Mouse (Mus musculus) adrenal gland, adult 8-10 months (tissue): ENCODE data around the gene Olfr49. TPM values are rescaled to one million over a fixed set of nuclear protein-coding genes. Genes with fewer than 3 reads are reported as not detected.
A peak's percentile ranks its signal among the peaks of the same experiment; 100 is the strongest.

Experiments
- DNase-seq: peaks from one replicate; pipeline ENCODE4 v3.0.0; 2022
- total RNA-seq, 4 experiments: library from RNA; stranded (reverse); gene quantifications; 2 replicates each; pipeline ENCODE4 v1.2.4; 2022

Olfr49 gene
- under 1 TPM in 1 of 4 experiments, not detected in 3; 0.05 TPM for total RNA-seq

DNA sequence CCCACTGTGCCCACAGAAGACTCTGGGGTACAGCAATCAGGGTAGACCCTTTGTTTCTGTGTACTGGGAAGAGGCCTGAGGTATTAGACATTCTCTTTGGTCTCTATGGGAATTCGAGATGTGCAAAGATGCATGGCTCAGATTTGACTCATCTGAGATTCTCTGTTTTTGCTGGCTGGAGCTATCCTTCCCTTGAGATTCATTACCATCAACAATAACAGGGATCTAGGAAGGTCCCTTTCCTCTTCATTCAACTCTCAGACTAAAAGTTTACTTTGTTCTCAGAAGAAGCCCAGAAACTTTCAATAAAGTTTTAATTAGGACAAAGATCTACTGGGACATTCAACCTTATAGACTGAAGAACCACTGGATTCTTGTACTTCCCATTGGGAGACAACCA lies at the start of gene Olfr49:
Gene Olfr49, minus strand, starts transcription at position 101 of the 400 bp plus-strand sequence.
- DNase-seq: no peak

DNA sequence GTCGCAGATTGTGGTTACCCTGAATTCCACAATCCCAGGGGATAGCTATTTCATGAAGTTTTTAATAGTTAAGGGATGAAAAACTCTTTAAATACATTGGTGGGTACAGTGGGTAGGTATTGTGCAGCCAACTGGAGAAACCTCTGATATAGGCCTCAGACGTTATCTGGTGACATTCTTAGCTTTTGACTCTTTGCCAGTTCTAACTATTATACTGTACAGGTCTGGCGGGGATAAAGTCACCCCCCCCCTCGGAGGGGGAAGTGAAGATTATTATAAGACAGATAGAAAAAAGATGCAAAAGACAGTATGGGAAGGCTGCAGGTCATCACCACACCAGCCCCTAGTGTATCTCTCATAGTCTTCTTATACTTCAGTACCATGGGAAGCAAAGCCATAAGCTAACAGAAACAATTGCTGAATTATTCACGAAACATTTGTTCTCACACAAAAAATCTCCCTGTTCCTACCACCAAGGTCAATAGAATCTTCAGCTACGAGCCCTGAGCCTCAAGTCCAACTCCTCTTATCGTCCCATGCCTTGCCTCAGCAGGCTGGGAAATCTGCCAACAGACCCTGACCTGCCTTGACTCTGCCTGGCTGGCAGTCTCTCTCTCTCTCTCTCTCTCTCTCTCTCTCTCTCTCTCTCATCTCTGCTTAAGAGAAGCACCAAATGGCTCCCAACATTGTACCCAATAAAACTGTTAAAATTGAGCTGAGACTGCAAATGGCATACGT lies 48.9 kb upstream of the Olfr49 start:
- DNase-seq: peak; percentile 81

DNA sequence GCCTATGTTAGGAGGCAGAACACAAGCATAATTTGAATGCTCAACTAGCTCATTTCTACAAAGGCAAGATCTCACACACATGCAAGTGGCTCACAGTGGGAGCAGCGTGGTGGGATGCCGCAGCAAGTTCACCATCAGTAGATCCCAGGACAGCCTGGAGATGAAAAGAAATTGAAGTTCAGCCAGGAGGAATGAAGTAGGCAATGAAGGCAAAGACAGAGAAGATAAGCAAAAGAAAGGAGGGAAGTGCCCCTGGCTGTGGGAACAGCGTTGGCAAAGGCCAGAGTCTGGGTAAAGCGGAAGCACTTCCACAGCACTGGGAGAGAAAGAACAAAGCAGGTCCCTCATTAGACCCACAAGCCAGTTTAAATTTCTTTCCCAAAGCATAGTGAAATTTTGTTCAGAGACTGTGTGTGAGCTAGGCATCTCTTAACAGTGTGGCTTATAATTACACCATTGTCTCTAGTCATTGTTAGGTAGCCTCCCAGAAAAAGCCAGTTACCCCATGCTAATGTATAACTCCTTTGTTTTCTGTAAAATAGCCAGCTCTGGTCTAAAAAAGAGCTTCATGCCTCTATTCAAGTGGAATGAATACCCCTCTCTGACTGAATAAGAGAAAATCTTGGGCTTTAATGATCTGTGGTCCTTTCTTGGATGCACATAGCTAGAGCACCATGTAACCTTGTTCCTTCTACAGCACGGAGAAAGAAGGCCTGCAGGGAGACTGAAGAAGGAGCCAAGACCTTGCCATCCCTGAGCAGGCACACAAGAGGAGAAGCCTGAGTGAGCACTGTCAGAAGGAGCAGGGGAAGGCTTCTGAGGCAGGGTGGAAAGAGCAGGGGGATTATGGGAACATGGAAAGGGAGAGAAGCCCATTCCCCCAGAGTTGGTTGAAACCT lies 47.7 kb upstream of the Olfr49 start:
- DNase-seq: no peak

DNA sequence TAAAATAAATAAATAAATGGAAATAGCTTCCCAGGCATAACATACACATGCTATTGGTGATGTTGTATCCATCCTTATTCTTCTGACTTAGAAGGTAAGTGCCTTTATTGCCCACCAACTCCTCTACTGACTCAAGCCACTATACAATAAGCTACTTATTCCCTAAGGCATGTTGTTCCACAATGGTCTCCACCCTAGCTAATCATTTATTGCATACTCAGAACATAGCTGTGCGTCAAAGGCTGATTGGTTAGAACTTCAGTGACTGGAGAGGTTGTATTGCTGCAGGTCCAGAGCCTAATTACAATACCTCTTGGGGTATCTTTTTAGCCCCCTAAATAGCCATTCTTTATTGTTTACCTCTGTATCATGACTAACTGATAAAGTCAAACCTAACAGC lies 46.4 kb upstream of the Olfr49 start:
- no peak for DNase-seq

DNA sequence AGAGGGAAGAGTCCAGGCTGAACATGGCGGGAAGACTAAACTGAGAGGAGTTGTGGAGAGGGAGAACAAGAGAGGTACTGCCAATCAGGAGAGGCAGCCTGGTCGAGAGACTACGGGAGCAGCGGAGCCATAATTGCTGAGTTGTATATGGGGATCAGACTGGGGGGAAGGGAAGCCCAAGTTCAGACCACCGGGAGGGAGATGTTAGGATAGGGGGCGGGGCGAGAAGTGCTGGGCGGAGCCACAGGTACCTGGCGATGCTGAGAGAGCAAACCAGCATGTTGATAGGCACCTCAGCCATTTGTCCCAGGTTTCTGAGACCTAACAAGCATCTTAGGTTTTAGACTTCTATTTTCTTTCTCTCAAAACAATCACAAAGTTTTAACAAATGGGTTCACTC lies 44.5 kb upstream of the Olfr49 start:
- DNase-seq: no peak

DNA sequence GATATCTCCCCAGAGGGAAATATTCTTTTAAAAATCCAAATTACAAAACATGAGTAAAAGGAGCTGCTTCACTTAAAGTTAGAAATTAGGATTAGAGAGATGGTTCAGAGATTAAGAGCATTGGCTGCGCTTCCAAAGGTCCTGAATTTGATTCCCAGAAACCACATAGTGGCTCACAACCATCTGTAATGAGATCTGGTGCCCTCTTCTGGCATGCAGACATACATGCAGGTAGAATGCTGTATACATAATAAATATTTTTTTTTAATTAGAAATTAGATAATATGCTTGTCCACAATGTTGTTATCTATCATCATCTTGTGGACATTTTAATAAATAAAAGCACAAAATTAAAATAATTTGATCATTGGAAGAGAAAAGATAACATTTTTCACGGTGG lies 43.8 kb upstream of the Olfr49 start:
- DNase-seq: no peak

DNA sequence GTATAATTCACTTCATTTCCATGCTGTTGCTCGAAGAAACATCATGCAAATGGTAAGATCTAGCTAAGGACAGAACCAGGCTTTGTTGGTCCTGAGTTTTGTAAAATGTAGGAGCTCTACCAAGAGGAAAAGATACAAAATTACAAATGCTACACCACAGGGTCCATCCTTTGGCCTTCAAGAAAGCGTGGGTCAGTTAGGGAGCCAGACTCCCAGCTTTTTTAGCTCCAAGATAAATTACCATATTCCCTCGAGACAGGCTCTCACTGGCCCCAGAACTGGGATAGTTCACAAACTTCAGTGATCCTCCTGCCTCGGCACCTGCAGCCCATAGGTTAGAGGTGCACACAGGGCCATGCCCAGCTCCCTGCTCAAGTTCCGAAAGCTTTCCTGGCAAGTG lies 39.7 kb upstream of the Olfr49 start:
- no peak for DNase-seq

DNA sequence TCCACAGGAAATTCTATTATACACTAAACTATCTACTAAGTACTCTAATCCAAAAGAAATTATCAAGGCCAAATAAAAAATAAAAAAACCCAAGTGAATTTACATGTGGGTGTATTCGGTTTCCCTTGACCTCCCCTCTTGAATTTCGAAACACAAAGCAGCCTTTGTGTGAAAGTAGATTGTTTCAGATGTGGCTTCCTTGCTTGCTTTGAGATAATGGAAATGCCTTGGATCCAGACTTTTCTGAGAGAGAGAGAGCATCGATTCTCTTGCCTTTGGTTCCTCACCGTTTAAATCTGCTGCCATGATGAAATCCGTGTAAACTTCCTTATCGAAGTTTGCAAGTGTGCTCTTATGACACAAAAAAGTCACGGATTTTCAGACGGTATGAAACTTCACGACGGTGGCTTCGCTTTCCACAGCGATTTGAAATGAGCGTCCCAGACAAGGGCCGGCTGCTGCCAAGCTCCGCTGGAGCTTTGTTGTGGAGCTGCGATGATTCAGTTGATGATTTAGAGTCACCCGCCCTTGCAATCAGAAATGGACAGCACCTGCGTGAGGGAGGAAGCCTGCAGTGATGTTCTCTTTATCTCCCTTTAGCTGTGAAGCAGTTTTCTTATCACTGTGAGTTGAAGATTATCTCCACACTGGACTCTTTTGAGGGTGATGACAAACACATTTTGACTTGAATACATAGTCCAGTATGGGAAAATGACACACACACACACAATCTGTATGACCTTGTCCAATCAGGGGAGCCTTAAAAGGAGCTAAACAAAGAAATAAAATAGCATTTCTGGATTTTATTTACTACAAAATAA lies 37.0 kb upstream of the Olfr49 start:
- peak; percentile 24 for DNase-seq

DNA sequence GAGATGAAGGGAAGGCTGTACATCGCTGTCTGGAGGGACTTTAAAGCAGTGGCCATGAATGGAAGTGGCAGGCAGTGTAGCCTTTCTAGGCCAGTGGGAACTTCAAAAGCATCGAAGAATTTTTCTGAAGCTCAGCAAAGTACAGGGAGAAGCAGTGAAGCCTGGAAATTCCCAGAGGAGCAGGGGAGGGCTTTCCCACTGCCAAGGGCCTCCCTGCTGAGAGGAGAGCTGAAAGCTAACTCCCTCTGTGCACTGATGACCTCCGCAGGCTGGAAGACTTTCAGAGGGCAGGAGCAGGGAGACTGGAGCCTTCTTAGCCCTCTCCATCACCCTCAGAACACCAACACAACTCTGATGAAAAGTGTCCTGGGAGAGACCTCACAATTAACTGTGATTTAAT lies 27.0 kb upstream of the Olfr49 start:
- no peak for DNase-seq

DNA sequence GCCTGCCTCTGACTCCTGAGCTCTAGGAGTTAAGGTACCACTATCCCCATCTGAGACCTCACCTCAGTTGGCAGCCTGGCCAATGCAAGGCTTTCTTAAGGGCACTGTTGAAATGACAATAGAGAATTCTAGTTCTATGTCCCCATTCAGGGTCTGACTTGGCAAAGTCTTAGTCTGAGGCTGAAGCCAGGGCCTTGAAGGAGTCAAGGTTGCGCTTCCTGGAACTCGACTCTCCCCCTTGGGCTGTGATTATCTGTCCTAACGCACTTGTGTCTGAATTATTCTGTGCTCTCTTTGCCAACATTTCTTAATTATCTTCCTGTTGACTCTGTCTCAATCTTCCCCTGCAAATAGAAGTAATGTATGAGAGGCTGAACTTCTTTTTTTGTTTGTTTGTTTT lies 15.9 kb upstream of the Olfr49 start:
- DNase-seq: peak; percentile 71

DNA sequence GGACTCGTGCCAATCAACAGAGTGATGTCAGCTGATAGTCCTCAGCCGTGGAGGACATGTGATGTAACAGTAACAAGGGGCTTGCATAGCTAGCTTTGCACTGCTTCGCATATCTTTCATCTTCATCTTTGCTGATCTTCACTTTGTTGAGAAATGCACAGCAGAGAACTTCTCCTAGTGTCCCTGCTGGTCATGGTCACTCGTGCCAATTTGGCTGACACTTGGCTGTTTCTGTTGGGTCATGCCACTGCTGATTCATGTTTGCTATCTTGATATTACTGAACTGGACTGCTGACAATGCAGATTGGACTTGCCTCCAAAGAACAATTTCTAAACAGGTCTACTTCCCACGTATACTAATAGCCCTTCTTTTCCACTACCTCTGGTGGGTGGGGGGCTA lies 15.4 kb upstream of the Olfr49 start:
- peak; percentile 81 for DNase-seq

DNA sequence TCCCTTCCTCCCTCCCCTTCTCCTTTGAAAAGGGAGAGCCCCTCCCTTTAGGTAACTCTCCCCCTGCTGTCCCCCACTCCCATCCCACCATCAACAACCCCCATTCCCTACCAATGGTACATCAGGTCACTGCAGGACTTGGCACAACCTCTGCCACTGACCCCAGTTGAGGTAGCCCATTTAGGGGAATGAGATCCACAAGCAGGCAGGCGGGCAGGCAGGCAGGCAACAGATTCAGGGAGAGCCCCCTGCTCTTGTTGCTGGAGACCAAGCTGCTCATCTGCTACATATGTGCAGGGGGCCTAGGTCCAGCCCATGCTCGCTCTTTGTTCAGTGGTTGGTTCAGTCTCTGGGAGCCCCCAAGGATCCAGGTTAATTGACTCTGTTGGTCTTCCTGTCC lies 8.3 kb downstream of the Olfr49 start:
- DNase-seq: no peak

DNA sequence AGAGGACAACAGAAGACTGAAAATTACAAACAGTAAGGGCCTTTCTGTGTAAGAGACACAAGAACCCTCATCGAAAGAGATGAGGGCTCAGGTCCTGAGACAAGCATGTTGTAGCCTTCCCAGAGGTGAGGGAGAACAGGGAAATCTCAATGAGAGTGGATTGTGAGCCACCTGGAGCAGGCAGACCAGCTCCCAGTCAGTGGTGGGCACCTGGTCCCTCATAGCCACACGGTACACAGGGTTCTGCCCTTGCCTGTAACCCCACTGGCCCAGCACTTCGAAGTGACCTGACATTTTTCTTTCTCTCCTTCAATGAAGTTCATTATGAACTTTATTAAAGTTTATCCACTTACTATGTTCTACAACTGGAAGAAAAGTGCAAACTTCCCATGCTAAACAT lies 12.0 kb downstream of the Olfr49 start:
- no peak for DNase-seq

DNA sequence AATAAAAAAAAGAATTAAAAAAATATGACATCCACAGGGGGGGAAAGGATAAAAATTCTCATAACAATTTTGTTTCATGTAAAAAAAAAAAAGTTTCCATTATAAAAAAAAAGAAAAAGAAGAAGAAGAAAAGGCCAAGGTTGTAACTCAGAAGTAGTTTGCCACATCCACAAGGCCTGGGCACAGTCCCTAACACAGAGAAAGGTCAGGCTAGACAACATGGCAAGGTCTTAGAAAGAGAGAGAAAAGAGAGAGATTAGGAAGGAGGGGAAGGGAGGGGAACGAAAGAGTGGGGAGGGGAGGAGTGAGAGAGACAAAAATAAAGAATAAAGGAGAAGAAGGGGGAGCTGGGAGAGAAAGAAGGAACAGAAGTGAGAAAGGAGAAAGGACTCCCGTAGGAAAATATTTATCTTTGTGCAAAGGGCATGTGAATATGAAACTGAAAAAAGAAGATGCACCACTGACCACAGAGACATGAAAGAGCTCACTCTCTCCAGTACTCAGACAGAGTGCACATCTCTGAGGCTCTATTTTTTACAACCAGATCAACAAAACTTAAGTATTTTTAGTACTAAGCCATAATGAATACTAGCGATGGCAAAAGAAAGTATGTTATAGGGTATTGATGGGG lies 12.6 kb downstream of the Olfr49 start:
- no peak for DNase-seq

DNA sequence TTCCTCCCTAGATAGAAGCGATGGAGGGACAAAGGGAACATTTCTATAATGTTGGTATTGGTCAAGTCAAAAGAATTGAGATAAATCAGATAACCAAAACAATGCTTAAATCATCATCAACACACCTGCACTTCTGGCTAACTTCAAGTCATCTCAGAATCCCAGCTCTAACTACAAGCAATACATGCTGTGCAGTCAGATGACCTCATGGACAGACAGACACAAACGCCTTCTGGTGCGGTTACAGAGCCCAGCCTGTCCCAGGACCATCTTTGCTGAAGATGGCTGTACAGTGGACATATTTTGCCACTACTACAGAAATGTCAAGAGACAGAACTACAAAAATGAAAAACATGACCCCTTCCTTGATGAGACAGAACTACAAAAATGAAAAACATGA lies 14.3 kb downstream of the Olfr49 start:
- DNase-seq: no peak

DNA sequence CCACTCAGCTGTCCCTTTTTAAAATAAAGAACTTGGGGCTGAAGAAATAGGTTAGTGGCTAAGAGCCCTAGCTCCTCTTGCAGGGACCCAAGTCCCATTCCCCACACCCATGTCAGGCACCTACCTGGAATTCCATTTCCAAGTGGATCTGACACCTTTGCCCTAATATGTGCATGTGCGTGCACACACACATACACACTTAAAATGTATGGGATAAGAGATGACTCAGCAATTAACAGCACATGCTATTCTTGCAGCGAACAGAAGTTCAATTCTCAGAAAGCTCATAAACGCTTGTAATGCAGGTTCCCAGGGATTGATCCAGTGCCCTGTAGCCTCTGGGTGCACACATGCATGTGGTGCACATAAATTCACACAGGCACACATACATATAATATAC lies 15.2 kb downstream of the Olfr49 start:
- DNase-seq: no peak

DNA sequence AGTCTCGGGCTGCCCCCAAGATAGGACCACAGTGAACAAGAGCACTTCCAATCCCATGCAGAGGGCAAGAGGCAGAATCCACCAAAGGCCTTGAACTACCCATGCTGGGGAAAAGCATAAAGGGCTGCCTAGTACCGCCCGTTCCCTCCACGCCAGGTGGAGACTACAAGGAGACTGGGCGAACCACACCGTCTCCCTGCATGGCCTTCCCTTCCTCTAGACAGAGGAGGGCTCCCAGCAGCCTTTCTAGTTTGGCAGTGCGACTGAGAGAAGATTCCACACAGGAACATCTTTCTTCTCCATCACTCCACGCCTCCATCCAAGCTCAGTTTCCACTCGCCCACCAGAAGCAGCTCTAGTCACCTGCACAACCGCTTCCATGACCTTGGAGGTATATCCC lies 16.8 kb downstream of the Olfr49 start:
- no peak for DNase-seq

DNA sequence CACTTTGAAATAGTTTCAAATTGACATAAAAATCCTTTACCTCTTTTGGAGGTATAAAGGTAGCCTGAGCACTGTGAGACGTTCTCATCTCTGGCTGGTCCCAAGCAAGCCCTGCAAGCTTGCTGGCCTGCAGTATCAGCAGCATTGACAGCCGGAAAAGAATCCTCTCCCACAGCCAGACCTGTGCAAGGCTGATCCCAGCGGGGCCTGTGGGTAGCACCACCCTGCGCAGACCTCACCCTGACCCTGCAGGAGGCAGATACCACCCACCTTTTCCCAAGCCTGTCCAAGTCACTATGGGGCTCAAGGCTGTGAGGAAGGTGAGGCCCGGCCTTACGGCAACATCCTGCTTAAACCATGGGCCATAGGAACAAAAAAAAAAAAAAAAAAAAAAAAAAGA lies 18.8 kb downstream of the Olfr49 start:
- DNase-seq: no peak

DNA sequence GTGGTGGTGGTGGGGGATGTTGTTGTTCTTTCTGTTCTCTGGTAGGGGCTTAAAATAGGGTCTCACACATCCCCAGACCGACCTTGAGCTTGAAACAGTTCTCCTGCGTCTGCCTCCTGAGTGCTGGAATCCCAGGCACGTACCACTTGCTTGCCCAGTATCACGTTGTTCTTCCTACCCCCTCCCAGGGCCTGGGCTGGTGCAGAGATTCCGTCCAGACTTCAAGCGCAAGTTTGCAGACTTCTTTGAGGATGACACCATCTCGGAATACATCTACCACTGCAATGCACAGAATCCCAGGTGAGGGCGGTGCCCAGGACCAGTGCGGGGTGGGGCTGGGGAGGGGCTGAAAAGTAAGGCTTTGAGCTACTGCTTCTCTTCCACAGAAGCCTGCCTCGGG lies 19.6 kb downstream of the Olfr49 start:
- DNase-seq: no peak

DNA sequence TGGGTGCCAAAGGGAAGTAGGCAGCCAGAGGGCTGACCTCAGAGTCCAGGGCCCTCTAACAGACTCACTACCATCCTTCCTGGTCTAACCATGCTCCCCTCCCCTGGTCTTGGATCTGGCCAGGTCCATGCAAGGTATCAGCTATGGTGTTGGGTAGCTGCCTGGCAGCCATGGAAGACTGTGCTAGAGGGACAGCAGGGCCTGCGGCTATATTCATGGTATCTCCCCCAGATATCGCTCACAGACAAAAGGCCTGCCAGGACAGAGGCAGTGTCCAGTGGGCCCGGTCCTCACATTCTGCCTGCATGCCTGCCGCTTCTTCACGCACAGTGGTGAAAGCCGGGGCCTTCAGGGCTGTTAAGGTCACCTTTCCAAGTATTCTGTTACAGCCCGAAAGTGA lies 20.5 kb downstream of the Olfr49 start:
- DNase-seq: no peak

DNA sequence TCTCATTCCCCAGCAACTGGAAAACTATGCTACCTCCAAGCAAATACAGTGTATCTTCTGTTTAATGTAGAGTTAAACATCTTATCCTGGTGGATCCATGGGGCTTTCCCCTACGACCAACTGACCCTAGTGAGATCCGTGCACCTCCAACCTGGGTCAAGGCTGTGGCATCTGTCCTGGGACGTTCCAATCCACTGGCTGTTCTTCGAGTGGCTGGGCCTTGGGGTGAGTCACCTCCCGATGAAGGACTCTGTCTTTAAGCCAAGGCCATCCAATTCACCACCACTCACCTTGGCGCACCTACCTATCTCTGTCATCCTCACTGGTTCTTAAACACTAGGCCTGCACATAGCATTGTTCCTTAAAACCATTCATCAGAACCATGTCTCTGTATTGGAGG lies 21.6 kb downstream of the Olfr49 start:
- DNase-seq: peak; percentile 73

DNA sequence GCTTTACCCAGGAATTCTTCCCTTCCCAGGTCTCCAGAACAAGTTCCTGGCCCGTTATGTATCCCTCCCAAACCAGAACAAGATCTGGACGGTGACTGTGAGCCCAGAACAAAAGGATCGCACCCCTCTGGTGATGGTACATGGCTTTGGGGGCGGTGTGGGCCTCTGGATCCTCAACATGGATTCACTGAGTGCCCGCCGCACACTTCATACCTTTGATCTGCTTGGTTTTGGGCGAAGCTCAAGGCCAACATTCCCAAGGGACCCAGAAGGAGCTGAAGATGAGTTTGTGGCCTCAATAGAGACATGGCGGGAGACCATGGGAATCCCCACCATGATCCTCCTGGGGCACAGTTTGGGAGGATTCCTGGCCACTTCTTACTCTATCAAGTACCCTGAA lies 22.1 kb downstream of the Olfr49 start:
- DNase-seq: no peak

DNA sequence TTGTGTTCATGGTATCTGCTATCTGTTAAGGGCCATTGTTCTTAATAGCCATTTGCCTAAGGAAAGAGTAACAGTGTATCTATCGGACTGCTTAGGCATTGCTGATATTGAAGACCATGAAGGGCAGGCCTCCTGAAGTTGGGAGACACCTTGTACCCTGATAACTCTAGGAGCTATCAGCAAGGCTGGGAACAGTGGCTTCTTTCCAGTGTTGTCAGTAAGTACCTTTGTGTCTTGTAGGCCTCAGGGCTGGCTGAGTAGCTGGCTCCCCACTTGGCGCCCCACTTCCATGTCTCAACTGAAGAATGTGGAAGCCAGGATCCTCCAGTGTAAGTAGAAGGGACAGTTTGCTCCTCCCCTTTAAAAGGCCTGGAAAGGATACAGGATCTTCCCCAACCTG lies 23.4 kb downstream of the Olfr49 start:
- DNase-seq: no peak
